Mouse (Mus musculus) macrophage (primary cell): Measurements from ENCODE around the gene Sgk1. TPM values are rescaled to one million over a fixed set of nuclear protein-coding genes. Genes with fewer than 3 reads are reported as not detected.
A peak's percentile ranks its signal among the peaks of the same experiment; 100 is the strongest.

ENCODE experiments used
- H3K27ac ChIP-seq: fragments of 350-480 bp; formaldehyde crosslinking; 2 replicates; pipeline ENCODE4 v1.9.0; 2021
- H3K36me3 ChIP-seq: fragments of 350-480 bp; formaldehyde crosslinking; 2 replicates; pipeline ENCODE4 v1.9.0; 2021; ENCODE audit errors: inconsistent target
- H3K4me3 ChIP-seq: fragments of 350-480 bp; formaldehyde crosslinking; 2 replicates; pipeline ENCODE4 v1.9.0; 2021; ENCODE audit errors: inconsistent target
- H3K79me2 ChIP-seq: fragments of 350-480 bp; formaldehyde crosslinking; 2 replicates; pipeline ENCODE4 v1.9.0; 2021; ENCODE audit errors: inconsistent target
- WGBS: methylation state at CpG from one replicate; pipeline ENCODE4 v1.1.7; 2026; ENCODE audit warnings: inconsistent platforms; ENCODE audit not compliant: missing documents; 5-methylcytosine and 5-hydroxymethylcytosine counted together
- polyA plus RNA-seq: library from polyadenylated mRNA; stranded (reverse); fragments of 250-400 nt; gene quantifications from 3 replicates; pipeline ENCODE4 v1.2.4, GENCODE M21; 2018; ENCODE audit warnings: inconsistent platforms

The Sgk1 gene
- polyA plus RNA-seq, 1 experiment from 2014 or later = 76.1 TPM

GRCm38 (mm10) chr10:21943145-21943700 is 61.2 kb downstream of the Sgk1 start:
- Histone ChIP-seq H3K36me3 (no peaks in the 10 kb centered on the region), H3K79me2 (no peaks in the 10 kb centered on the region), H3K27ac (no peak overlapping the region), H3K4me3 (no peak overlapping the region)
- WGBS = 98% methylated on average over 6 of the region's 6 CpGs

DNA sequence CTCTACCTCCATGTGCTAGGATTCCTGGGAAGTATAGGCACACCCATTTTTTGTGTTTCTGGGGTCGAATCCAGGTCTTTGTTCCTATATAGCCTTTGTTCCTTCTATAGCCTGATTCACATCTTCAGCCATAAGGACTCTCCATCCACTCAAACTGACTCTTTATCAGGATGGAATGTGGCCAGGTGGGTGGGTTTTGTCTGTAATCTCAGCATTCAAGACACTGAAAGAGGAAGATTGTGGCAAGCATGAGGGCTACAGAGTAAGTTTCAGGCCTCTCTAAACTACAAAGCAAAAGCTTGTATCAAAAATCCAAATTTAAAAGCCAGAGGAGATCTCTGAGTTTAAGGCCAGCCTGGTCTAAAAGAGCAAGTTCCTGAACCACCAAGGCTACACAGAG is 63.2 kb downstream of the Sgk1 start:
- H3K79me2 ChIP-seq = no peaks in the 10 kb centered on the region
- WGBS = 71% methylated on average over 1 of the region's 1 CpGs
- no peak overlapping the region for H3K4me3 ChIP-seq
- no peaks in the 10 kb centered on the region for H3K36me3 ChIP-seq
- peak overlapping the region; percentile 87 for H3K27ac ChIP-seq

- H3K27ac ChIP-seq = peak overlapping the region; percentile 87
- no peak overlapping the region for H3K4me3 ChIP-seq
- 19% methylated on average over 9 of the region's 9 CpGs for WGBS
- H3K79me2 ChIP-seq = no peaks in the 10 kb centered on the region
- H3K36me3 ChIP-seq = no peaks in the 10 kb centered on the region
Measured at GRCm38 (mm10) chr10:21946751-21947351, 64.9 kb downstream of the Sgk1 start.

DNA sequence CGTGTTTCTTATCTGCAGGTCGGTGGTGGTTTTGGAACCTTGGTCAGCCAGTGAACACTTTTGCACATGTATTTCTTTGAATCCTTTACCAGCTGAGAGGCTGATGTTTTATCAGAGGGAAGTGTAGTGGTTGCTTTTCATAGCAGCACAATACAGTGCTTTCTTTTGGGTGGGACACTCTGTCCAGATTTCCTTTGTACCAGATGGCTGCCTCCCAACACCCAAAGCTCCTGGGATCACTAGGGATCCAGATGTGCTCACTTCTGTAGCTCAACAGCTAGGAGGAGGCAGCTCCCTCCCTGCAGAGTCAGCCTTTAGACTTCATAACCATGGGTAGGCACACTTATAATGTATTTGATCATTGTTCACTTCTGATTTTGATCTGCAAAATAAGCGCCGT is 70.5 kb downstream of the Sgk1 start:
- WGBS = 87% methylated on average over 4 of the region's 4 CpGs
- H3K4me3 ChIP-seq = no peak overlapping the region
- no peaks in the 10 kb centered on the region for H3K79me2 ChIP-seq
- H3K36me3 ChIP-seq = no peaks in the 10 kb centered on the region
- H3K27ac ChIP-seq = no peak overlapping the region

DNA sequence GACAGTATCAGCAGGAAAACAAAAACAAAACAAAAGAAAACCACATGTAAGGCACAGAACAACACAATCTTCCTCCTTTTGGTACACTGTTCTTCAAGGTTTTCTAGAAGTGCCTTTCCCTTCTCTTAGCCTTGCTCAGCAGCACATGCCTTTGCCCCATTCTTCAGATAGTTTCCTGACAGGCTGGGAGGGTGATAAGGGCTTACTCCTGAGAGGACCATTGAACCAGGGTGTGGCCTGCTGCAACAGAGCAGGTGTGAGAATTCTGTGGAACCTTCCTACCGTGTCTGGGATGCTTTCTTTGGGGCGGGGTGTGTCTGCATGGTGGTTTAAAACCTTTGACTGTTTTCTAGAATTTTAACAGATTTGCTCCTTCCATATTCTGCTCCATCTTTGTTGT is 79.1 kb downstream of the Sgk1 start:
- no peak overlapping the region for H3K4me3 ChIP-seq
- no peak overlapping the region for H3K27ac ChIP-seq
- H3K36me3 ChIP-seq = no peaks in the 10 kb centered on the region
- WGBS = 94% methylated on average over 2 of the region's 2 CpGs
- no peaks in the 10 kb centered on the region for H3K79me2 ChIP-seq

DNA sequence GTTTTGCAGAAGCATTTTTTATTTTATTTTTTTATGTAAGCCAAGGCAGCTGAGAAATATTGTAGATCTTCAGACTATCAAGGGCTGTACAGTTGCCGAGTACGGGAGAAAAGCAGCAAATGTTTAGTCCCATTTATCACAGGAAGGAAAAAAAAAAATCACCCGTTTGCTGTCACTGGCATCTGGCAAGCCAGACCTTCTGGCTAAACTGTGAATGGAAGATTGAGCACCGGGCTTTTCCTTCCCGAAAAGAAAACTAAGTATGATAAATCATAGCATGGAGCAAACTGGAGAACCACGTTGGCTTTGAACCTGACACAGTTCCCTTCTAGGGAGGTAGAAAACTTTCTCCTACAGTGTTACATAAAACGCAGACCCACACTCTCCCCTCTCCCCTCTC is 81.0 kb downstream of the Sgk1 start:
- WGBS = 19% methylated on average over 7 of the region's 7 CpGs
- Histone ChIP-seq H3K79me2 (no peaks in the 10 kb centered on the region), H3K4me3 (no peak overlapping the region)

GRCm38 (mm10) chr10:21973676-21974075 is 91.7 kb downstream of the Sgk1 start:
- H3K4me3 ChIP-seq = no peak overlapping the region
- H3K79me2 ChIP-seq = no peaks in the 10 kb centered on the region
- no peaks in the 10 kb centered on the region for H3K36me3 ChIP-seq
- WGBS = 48% methylated on average over 10 of the region's 11 CpGs
- no peak overlapping the region for H3K27ac ChIP-seq

More for the DNA sequence above, 81.0 kb downstream of the Sgk1 start:
- Histone ChIP-seq H3K27ac (no peak overlapping the region), H3K36me3 (no peaks in the 10 kb centered on the region)

- 100% methylated on average over 3 of the region's 3 CpGs for WGBS
- no peak overlapping the region for H3K27ac ChIP-seq
Measured at GRCm38 (mm10) chr10:21974801-21975200, 92.8 kb downstream of the Sgk1 start.

GRCm38 (mm10) chr10:21975384-21975783 is 93.4 kb downstream of the Sgk1 start:
- 86% methylated on average over 6 of the region's 6 CpGs for WGBS
- no peaks in the 10 kb centered on the region for H3K36me3 ChIP-seq
- H3K27ac ChIP-seq = 0 out of 2 replicates have a peak overlapping the region, but pooled peaks have one; percentile 73
- H3K4me3 ChIP-seq = no peak overlapping the region
- H3K79me2 ChIP-seq = no peaks in the 10 kb centered on the region

More at GRCm38 (mm10) chr10:21974801-21975200, 92.8 kb downstream of the Sgk1 start:
- H3K4me3 ChIP-seq = no peak overlapping the region
- no peaks in the 10 kb centered on the region for H3K36me3 ChIP-seq
- no peaks in the 10 kb centered on the region for H3K79me2 ChIP-seq

- Histone ChIP-seq H3K36me3 (no peaks in the 10 kb centered on the region), H3K27ac (peak overlapping the region; percentile 73), H3K79me2 (no peaks in the 10 kb centered on the region), H3K4me3 (no peak overlapping the region)
- 0% methylated on average over 5 of the region's 5 CpGs for WGBS
Measured at GRCm38 (mm10) chr10:21976253-21976652, 94.3 kb downstream of the Sgk1 start.

DNA sequence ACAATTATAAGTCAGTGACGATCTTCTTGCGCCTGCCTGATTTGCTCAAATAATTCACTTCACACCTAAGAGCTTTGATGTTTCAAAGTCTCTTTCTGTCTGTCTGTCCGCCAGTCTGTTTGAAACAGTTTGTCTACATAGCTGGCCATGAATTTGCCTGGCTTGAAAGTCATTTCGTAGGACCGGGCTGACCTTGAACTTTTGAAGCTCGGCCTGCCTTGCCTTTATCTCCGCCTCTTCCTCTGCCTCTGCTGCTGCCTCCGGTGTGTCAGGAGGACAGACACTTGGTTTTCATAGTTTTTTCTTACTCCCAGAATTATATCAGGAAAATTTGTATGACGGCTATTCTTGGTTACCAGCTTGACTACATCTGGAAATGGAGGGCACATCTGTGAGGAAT is 96.4 kb downstream of the Sgk1 start:
- Histone ChIP-seq H3K79me2 (no peaks in the 10 kb centered on the region), H3K36me3 (no peaks in the 10 kb centered on the region), H3K4me3 (no peak overlapping the region), H3K27ac (no peak overlapping the region)
- 95% methylated on average over 9 of the region's 9 CpGs for WGBS

DNA sequence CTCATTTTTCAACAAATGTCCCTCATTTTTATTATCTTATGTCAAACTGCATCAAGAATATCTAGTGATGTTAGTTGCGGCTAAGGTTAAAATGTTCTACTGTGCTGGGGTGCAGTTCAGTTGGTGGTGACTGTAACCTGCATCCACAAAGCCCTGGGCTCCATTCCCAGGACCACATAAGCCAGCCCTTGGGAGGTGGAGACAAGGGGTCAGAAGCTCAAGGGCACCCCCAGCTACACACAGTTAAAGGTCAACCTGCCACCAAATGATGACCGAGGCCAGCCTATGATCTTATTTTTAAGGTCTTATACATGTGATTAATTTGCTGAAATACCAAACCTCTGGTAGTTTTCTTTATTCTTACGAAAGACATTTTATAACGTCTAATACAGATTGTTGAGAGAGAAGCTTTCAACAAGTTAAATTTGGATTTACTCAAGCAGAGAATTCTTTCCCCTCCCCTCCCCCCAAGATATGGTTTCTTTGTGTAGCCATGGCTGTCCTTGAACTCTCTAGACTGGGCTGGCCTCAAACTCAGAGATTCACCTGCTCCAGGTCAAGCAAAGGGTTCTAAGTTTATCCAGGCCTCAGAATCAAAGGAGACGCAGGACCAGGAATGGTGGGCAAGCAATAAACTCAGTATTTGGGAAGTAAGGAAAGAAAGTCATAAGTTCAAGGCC is 97.4 kb downstream of the Sgk1 start:
- 97% methylated on average over 5 of the region's 5 CpGs for WGBS
- Histone ChIP-seq H3K4me3 (no peak overlapping the region), H3K27ac (no peak overlapping the region), H3K79me2 (no peaks in the 10 kb centered on the region), H3K36me3 (no peaks in the 10 kb centered on the region)

GRCm38 (mm10) chr10:21980780-21981435 is 98.9 kb downstream of the Sgk1 start:
- 91% methylated on average over 6 of the region's 6 CpGs for WGBS
- Histone ChIP-seq H3K27ac (no peak overlapping the region), H3K79me2 (no peaks in the 10 kb centered on the region), H3K4me3 (no peak overlapping the region), H3K36me3 (no peaks in the 10 kb centered on the region)

- Histone ChIP-seq H3K27ac (no peak overlapping the region), H3K4me3 (no peak overlapping the region), H3K36me3 (no peaks in the 10 kb centered on the region), H3K79me2 (no peaks in the 10 kb centered on the region)
- WGBS = 54% methylated on average over 2 of the region's 2 CpGs
Measured at GRCm38 (mm10) chr10:21982303-21982702, 100.3 kb downstream of the Sgk1 start.

DNA sequence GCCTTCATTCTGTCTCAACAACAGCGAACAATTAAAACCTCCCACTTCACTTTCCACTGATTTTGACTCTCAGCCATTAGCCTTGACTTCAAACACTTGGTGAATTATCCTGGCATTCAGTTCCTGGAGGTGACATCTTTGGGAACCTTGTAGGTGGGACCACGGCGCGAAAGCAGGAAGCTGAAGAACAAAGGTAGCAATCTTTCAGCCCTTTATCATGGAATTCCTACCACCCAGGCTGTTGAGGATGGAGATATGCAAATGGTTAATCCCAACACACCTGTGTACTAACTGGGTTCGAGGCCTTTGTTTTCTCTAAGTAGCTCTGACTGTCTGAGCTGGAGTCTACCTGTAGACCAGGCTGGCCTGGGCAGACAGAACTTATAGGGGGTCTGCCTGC is 106.5 kb downstream of the Sgk1 start:
- no peak overlapping the region for H3K27ac ChIP-seq
- 92% methylated on average over 5 of the region's 5 CpGs for WGBS
- H3K4me3 ChIP-seq = no peak overlapping the region
- H3K36me3 ChIP-seq = no peaks in the 10 kb centered on the region
- H3K79me2 ChIP-seq = no peaks in the 10 kb centered on the region; the same call in 1 of the 2 replicates
